Mouse (Mus musculus): Measurements from ENCODE around the gene Gpx3. TPM values are rescaled to one million over a fixed set of nuclear protein-coding genes. Genes with fewer than 3 reads are reported as not detected.
"Not testable (repeated sequence)": the region's sequence is repeated elsewhere in the genome, so short reads cannot be mapped to it uniquely, and the experiment has no call there.

Gpx3 gene
- polyA plus RNA-seq, 1 experiment from 2014 or later, result 33.5 TPM

DNA sequence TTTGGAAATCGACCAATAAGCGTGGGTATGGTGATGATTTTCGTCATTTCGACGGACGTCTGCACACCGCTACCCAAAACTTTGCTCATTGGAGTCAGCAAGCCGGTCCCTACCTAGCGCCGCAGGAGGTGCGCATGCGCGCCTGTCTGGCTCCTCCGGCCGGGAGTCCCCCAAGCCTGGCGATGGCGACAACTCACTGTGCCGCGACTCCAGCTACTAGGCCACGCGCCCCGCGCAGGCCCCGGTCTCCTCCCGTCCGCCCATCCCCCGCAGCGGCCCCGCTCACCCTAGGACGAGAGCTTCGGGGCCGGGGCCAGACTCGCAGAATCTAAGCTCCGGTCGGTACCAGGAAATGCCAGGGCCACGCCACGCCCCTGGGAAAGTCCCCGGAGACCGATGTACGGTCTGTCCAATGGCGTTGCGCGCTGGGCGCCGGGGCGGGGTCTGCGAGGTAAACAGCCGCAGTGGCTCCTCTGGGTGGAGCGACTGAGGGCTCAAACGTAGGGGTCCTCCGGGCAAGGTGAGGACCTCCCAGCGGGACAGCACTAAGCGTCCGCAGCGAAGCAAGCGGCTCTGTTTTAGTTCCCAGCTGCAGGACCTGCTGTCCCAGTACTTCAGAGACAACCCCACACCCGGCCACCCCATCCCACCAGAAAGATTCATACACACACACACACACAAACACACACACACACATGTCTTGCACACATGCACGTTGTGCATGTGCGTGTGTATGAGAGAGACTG is 53.7 kb downstream of the Gpx3 start:
- peak; percentile 97 for ATAC-seq (ENCODE audit: low FRiP score, low read depth)

DNA sequence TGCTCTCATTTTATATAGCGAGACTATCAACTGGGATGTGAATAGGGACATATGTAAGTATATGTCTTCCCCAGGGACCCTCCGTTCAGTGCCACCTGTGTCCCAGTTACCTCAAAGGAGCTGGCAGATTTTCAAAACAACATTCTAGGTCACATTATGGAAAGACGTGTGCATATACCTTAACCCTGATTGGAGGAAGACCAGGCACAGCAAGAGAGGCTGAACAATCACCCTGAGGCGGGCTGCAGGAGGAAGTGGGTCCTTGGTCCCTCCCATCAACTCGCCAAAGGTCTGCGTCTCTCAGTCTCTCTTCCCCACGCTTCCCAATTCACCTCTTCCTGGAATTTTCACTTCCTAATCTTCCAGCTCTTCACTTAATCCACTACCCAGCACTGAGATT is 54.7 kb downstream of the Gpx3 start:
- Histone ChIP-seq H3K36me3 (no peaks in the 10 kb centered on the region), H3K27ac (no peak overlapping the region), H3K27me3 (no peaks in the 10 kb centered on the region), H3K4me3 (no peak overlapping the region), H3K4me1 (peaks cover 24% of the 10 kb centered on the region), H3K4me2 (replicated peaks) (no peak overlapping the region), H3K9me3 (no peaks in the 10 kb centered on the region), H3K9ac (no peak overlapping the region)
- no peak for ATAC-seq (ENCODE audit: low FRiP score, low read depth)
- WGBS, result 66% methylated on average over 7 of the region's 7 CpGs

More for the DNA sequence above, 53.7 kb downstream of the Gpx3 start:
- Histone ChIP-seq H3K4me3 (peak overlapping the region; percentile 78), H3K27ac (peak overlapping the region; percentile 84), H3K9ac (peak overlapping the region; percentile 84), H3K4me2 (replicated peaks) (peak overlapping the region; percentile 66), H3K4me1 (peaks cover 22% of the 10 kb centered on the region), H3K36me3 (no peaks in the 10 kb centered on the region), H3K9me3 (no peaks in the 10 kb centered on the region), H3K27me3 (no peaks in the 10 kb centered on the region)
- 1% methylated on average over 59 of the region's 59 CpGs for WGBS

DNA sequence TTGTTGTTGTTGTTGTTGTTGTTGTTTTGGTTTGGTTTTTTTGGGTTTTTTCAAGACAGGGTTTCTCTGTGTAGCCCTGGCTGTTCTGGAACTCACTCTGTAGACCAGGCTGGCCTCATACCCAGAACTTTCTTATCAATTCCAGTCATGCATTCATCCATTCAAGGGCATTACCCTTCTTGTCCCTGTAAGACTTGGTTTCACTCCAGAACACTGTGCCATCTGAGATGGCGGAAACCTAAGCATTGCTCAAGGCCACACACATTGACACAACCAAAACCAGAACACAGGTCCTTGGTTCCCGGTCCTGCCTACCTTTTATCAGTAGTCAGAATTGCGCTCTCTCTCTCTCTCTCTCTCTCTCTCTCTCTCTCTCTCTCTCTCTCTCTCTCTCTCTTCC is 55.5 kb downstream of the Gpx3 start:
- H3K27ac ChIP-seq; H3K36me3 ChIP-seq; H3K27me3 ChIP-seq; H3K9ac ChIP-seq; H3K4me2 ChIP-seq (replicated peaks); ATAC-seq (ENCODE audit: low FRiP score, low read depth); H3K4me3 ChIP-seq; H3K9me3 ChIP-seq: not testable (repeated sequence)
- peaks cover 30% of the 10 kb centered on the region for H3K4me1 ChIP-seq
- 95% methylated on average over 3 of the region's 3 CpGs for WGBS

DNA sequence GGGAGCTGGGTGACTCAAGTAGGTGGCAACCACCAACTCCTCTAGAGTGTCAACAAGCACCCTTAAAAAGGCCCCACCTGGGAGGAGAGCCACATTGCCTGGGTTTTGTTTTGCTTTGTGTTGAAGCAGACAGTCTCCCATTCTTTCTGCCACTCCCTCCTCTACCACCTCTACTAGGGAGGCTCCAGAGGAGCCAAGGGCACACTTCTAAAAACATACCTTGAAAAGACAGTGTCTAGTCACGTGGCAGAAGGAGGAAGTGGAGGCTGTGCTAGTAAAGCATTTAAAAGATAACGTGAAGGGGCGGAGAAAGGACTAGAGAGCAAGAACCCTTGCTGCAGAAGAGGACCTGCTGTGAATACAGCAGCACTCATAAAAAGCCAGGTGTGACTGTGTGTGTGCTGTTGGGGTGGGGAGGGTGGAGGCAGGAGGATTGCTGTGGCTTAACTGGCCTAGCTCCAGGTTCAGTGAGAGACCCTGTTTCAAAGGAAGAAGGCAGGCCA is 56.4 kb downstream of the Gpx3 start:
- Histone ChIP-seq H3K4me1 (peaks cover 28% of the 10 kb centered on the region), H3K27ac (no peak overlapping the region), H3K4me2 (replicated peaks) (no peak overlapping the region), H3K4me3 (no peak overlapping the region), H3K27me3 (no peaks in the 10 kb centered on the region), H3K36me3 (no peaks in the 10 kb centered on the region), H3K9me3 (no peaks in the 10 kb centered on the region), H3K9ac (no peak overlapping the region)
- 31% methylated on average over 3 of the region's 3 CpGs for WGBS
- no peak for ATAC-seq (ENCODE audit: low FRiP score, low read depth)

Other genes with a start within 250 kb of the Gpx3 start
- 96.1 and 99.2 TPM in 2 replicates for gene Cdc42se2, start 114.8 kb upstream of the Gpx3 start, polyA plus RNA-seq (2015; fragmentation: Nextera tagmentation; extraction: Ambion mirVana)
- 9.0 and 10.4 TPM in 2 replicates for gene Lyrm7, start 41.5 kb upstream of the Gpx3 start, polyA plus RNA-seq (2015; fragmentation: Nextera tagmentation; extraction: Ambion mirVana)
- gene Hint1, start 36.1 kb upstream of the Gpx3 start, polyA plus RNA-seq (2015; fragmentation: Nextera tagmentation; extraction: Ambion mirVana), result 607 and 618 TPM in 2 replicates
- 22.4 and 23.3 TPM in 2 replicates for gene Tnip1, start 60.5 kb downstream of the Gpx3 start, polyA plus RNA-seq (2015; fragmentation: Nextera tagmentation; extraction: Ambion mirVana)
- 328 and 335 TPM in 2 replicates for gene Anxa6, start 131.0 kb downstream of the Gpx3 start, polyA plus RNA-seq (2015; fragmentation: Nextera tagmentation; extraction: Ambion mirVana)
- gene Ccdc69, start 175.7 kb downstream of the Gpx3 start, polyA plus RNA-seq (2015; fragmentation: Nextera tagmentation; extraction: Ambion mirVana), result 0.57 and 0.90 TPM in 2 replicates
- 17.9 and 18.0 TPM in 2 replicates for gene Gm2a, start 195.7 kb downstream of the Gpx3 start, polyA plus RNA-seq (2015; fragmentation: Nextera tagmentation; extraction: Ambion mirVana)
- not detected in 2 replicates for gene Slc36a3, start 249.3 kb downstream of the Gpx3 start, polyA plus RNA-seq (2015; fragmentation: Nextera tagmentation; extraction: Ambion mirVana)